Mouse (Mus musculus) kidney, embryonic 16.5 days (tissue): ENCODE results near the gene Tgfbr3. TPM values are rescaled to one million over a fixed set of nuclear protein-coding genes. Genes with fewer than 3 reads are reported as not detected.

Experiments
- ATAC-seq: fragments of 200-750 bp; cut with Nextera tagmentation; 2 replicates; pipeline ENCODE4 v1.8.0; 2017; ENCODE audit warnings: moderate TSS enrichment; ENCODE audit not compliant: low FRiP score, low TSS enrichment
- H3K27ac ChIP-seq: fragments of 300-500 bp; sonication (generic); 2 replicates; pipeline ENCODE4 v1.5.1; 2014; ENCODE audit warnings: low read length
- H3K27me3 ChIP-seq: fragments of 300-500 bp; sonication (generic); 2 replicates; pipeline ENCODE4 v1.6.1; 2014; ENCODE audit warnings: low read length, control low read depth, mixed read lengths; ENCODE audit not compliant: insufficient read depth
- H3K36me3 ChIP-seq: fragments of 300-500 bp; sonication (generic); 2 replicates; pipeline ENCODE4 v1.6.1; 2014; ENCODE audit warnings: low read length, control low read depth, mixed read lengths; ENCODE audit not compliant: insufficient read depth
- H3K4me1 ChIP-seq: fragments of 300-500 bp; sonication (generic); 2 replicates; pipeline ENCODE4 v1.6.1; 2014; ENCODE audit warnings: low read length, control low read depth, mixed read lengths; ENCODE audit not compliant: insufficient read depth
- H3K4me2 ChIP-seq: fragments of 300-500 bp; sonication (generic); replicated peaks from 2 replicates; pipeline ENCODE4 v1.6.1; 2014; ENCODE audit warnings: low read depth, low read length
- H3K4me3 ChIP-seq: fragments of 300-500 bp; sonication (generic); 2 replicates; pipeline ENCODE4 v1.5.1; 2014; ENCODE audit warnings: mild to moderate bottlenecking, low read length
- H3K9ac ChIP-seq: fragments of 300-500 bp; sonication (generic); replicated peaks from 2 replicates; pipeline ENCODE4 v1.6.1; 2014; ENCODE audit warnings: low read length
- H3K9me3 ChIP-seq: fragments of 300-500 bp; sonication (generic); 2 replicates; pipeline ENCODE4 v1.6.1; 2016; ENCODE audit warnings: low read length, control low read depth
- WGBS: fragments of 180-500 bp; shearing (Covaris S2); extraction: QIAGEN DNeasy Blood & Tissue Kit; methylation state at CpG from one replicate; pipeline ENCODE4 v1.1.7; 2014; 5-methylcytosine and 5-hydroxymethylcytosine counted together
- polyA plus RNA-seq: library from polyadenylated mRNA; unstranded; fragments of >200 nt; fragmentation: Nextera tagmentation; extraction: Ambion mirVana; gene quantifications from 2 replicates; pipeline ENCODE4 v1.2.1, GENCODE M21; 2015

The Tgfbr3 gene
- polyA plus RNA-seq, 1 experiment from 2014 or later: 17.3 TPM

- no peak for ATAC-seq
- Histone ChIP-seq H3K36me3 (no peaks in the 10 kb centered on the region), H3K4me1 (peaks cover 6% of the 10 kb centered on the region; the same call in 1 of the 2 replicates), H3K9ac (no peak overlapping the region), H3K27ac (peak overlapping the region; percentile 69; the same call in 1 of the 2 replicates), H3K4me3 (no peak overlapping the region), H3K4me2 (no peak overlapping the region), H3K9me3 (no peaks in the 10 kb centered on the region), H3K27me3 (no peaks in the 10 kb centered on the region)
- WGBS: 61% methylated on average over 6 of the region's 6 CpGs
These were observed 105.9 kb downstream of the Tgfbr3 start for GRCm38 (mm10) chr5:107183537-107183936.

GRCm38 (mm10) chr5:107182721-107183120 is 106.7 kb downstream of the Tgfbr3 start:
- no peak for ATAC-seq
- no peak overlapping the region for H3K27ac ChIP-seq
- 89% methylated on average over 7 of the region's 7 CpGs for WGBS
- no peaks in the 10 kb centered on the region for H3K36me3 ChIP-seq
- H3K4me2 ChIP-seq: no peak overlapping the region
- H3K27me3 ChIP-seq: no peaks in the 10 kb centered on the region
- H3K4me3 ChIP-seq: no peak overlapping the region
- H3K4me1 ChIP-seq: peaks cover 6% of the 10 kb centered on the region
- H3K9me3 ChIP-seq: no peaks in the 10 kb centered on the region
- no peak overlapping the region for H3K9ac ChIP-seq

- no peak overlapping the region for H3K9ac ChIP-seq
- no peaks in the 10 kb centered on the region for H3K9me3 ChIP-seq
- no peak overlapping the region for H3K4me2 ChIP-seq
- H3K27ac ChIP-seq: no peak overlapping the region
- no peaks in the 10 kb centered on the region for H3K36me3 ChIP-seq
- H3K4me1 ChIP-seq: peaks cover 12% of the 10 kb centered on the region
- no peak for ATAC-seq
- no peaks in the 10 kb centered on the region for H3K27me3 ChIP-seq
- no peak overlapping the region for H3K4me3 ChIP-seq
- 90% methylated on average over 4 of the region's 4 CpGs for WGBS
These were observed 107.6 kb downstream of the Tgfbr3 start for GRCm38 (mm10) chr5:107181820-107182219.

GRCm38 (mm10) chr5:107179194-107179593 is 110.2 kb downstream of the Tgfbr3 start:
- H3K4me1 ChIP-seq: peaks cover 12% of the 10 kb centered on the region
- no peak overlapping the region for H3K9ac ChIP-seq
- 89% methylated on average over 5 of the region's 5 CpGs for WGBS
- H3K36me3 ChIP-seq: no peaks in the 10 kb centered on the region
- no peak for ATAC-seq
- no peak overlapping the region for H3K4me2 ChIP-seq
- H3K4me3 ChIP-seq: no peak overlapping the region
- no peaks in the 10 kb centered on the region for H3K9me3 ChIP-seq
- no peaks in the 10 kb centered on the region for H3K27me3 ChIP-seq
- H3K27ac ChIP-seq: no peak overlapping the region

GRCm38 (mm10) chr5:107177791-107178190 is 111.6 kb downstream of the Tgfbr3 start:
- no peak overlapping the region for H3K27ac ChIP-seq
- 50% methylated on average over 6 of the region's 6 CpGs for WGBS
- H3K27me3 ChIP-seq: no peaks in the 10 kb centered on the region
- no peak for ATAC-seq
- no peak overlapping the region for H3K9ac ChIP-seq
- H3K36me3 ChIP-seq: no peaks in the 10 kb centered on the region
- peaks cover 8% of the 10 kb centered on the region; the same call in 1 of the 2 replicates for H3K4me1 ChIP-seq
- no peak overlapping the region for H3K4me3 ChIP-seq
- H3K9me3 ChIP-seq: no peaks in the 10 kb centered on the region
- no peak overlapping the region for H3K4me2 ChIP-seq

- no peak overlapping the region for H3K27ac ChIP-seq
- no peak overlapping the region for H3K4me3 ChIP-seq
- WGBS: 69% methylated on average over 2 of the region's 2 CpGs
- H3K9ac ChIP-seq: no peak overlapping the region
- no peaks in the 10 kb centered on the region for H3K9me3 ChIP-seq
- H3K4me1 ChIP-seq: peaks cover 10% of the 10 kb centered on the region; the same call in 1 of the 2 replicates
- ATAC-seq: no peak
- no peaks in the 10 kb centered on the region for H3K27me3 ChIP-seq
- no peak overlapping the region for H3K4me2 ChIP-seq
- no peaks in the 10 kb centered on the region for H3K36me3 ChIP-seq
These were observed 112.2 kb downstream of the Tgfbr3 start for GRCm38 (mm10) chr5:107177248-107177647.

GRCm38 (mm10) chr5:107176796-107177195 is 112.6 kb downstream of the Tgfbr3 start:
- Histone ChIP-seq H3K27me3 (no peaks in the 10 kb centered on the region), H3K4me2 (no peak overlapping the region), H3K36me3 (no peaks in the 10 kb centered on the region), H3K4me3 (no peak overlapping the region), H3K9me3 (no peaks in the 10 kb centered on the region), H3K9ac (no peak overlapping the region), H3K4me1 (peaks cover 12% of the 10 kb centered on the region; the same call in 1 of the 2 replicates), H3K27ac (no peak overlapping the region)
- WGBS: 55% methylated on average over 4 of the region's 4 CpGs
- ATAC-seq: no peak

GRCm38 (mm10) chr5:107176196-107176595 is 113.2 kb downstream of the Tgfbr3 start:
- Histone ChIP-seq H3K4me2 (no peak overlapping the region), H3K27ac (no peak overlapping the region), H3K9ac (no peak overlapping the region), H3K9me3 (no peaks in the 10 kb centered on the region), H3K4me3 (no peak overlapping the region), H3K27me3 (no peaks in the 10 kb centered on the region), H3K4me1 (peaks cover 14% of the 10 kb centered on the region; the same call in 1 of the 2 replicates), H3K36me3 (no peaks in the 10 kb centered on the region)
- no peak for ATAC-seq
- WGBS: 83% methylated on average over 4 of the region's 4 CpGs

GRCm38 (mm10) chr5:107174188-107174587 is 115.2 kb downstream of the Tgfbr3 start:
- Histone ChIP-seq H3K4me3 (no peak overlapping the region), H3K4me2 (no peak overlapping the region), H3K4me1 (peaks cover 14% of the 10 kb centered on the region; the same call in 1 of the 2 replicates), H3K9me3 (no peaks in the 10 kb centered on the region), H3K27ac (no peak overlapping the region), H3K27me3 (no peaks in the 10 kb centered on the region), H3K9ac (no peak overlapping the region), H3K36me3 (no peaks in the 10 kb centered on the region)
- no peak for ATAC-seq

GRCm38 (mm10) chr5:107173483-107173882 is 115.9 kb downstream of the Tgfbr3 start:
- H3K36me3 ChIP-seq: no peaks in the 10 kb centered on the region
- no peak overlapping the region for H3K4me2 ChIP-seq
- H3K27ac ChIP-seq: no peak overlapping the region
- H3K4me1 ChIP-seq: peaks cover 18% of the 10 kb centered on the region; the same call in 1 of the 2 replicates
- H3K4me3 ChIP-seq: no peak overlapping the region
- 82% methylated on average over 2 of the region's 2 CpGs for WGBS
- ATAC-seq: no peak
- no peaks in the 10 kb centered on the region for H3K9me3 ChIP-seq
- no peak overlapping the region for H3K9ac ChIP-seq
- H3K27me3 ChIP-seq: no peaks in the 10 kb centered on the region
